Mouse (Mus musculus): ENCODE data around the gene Sbf2. TPM values are rescaled to one million over a fixed set of nuclear protein-coding genes. Genes with fewer than 3 reads are reported as not detected.

Sbf2 gene
- total RNA-seq, 2 experiments from 2014 or later = 9.2 to 11.7 TPM

- DNase-seq = no peak
Observed at GRCm38 (mm10) chr7:110259966-110260711, 354.6 kb downstream of the Sbf2 start.

GRCm38 (mm10) chr7:110258196-110258950, 356.3 kb downstream of the Sbf2 start:
- intact Hi-C loops (cut with DNase I) = no loop called here
- DNase-seq = no peak

More at GRCm38 (mm10) chr7:110259966-110260711, 354.6 kb downstream of the Sbf2 start:
- intact Hi-C loops (cut with DNase I) = no loop called here

Other genes starting within 250 kb of the Sbf2 start
- gene Adm, start 12.7 kb upstream of the Sbf2 start, total RNA-seq (2021) = 1 to 10 TPM; 1.7 to 2.9 TPM
- 1 to 10 TPM; 6.0 to 9.8 TPM for gene Ampd3, start 153.3 kb upstream of the Sbf2 start, total RNA-seq (2021)
- 10 to 100 TPM; 17.6 to 20.4 TPM for gene Rnf141, start 229.5 kb upstream of the Sbf2 start, total RNA-seq (2021)
- 1 to 10 TPM; 4.5 to 8.0 TPM for gene Lyve1, start 248.3 kb upstream of the Sbf2 start, total RNA-seq (2021)